Mouse (Mus musculus) kidney, embryonic 15.5 days (tissue): Measurements from ENCODE around the gene Faiml. TPM values are rescaled to one million over a fixed set of nuclear protein-coding genes. Genes with fewer than 3 reads are reported as not detected.

Experiments
- polyA plus RNA-seq: library from polyadenylated mRNA; unstranded; fragments of >200 nt; fragmentation: Nextera tagmentation; extraction: Ambion mirVana; gene quantifications from 2 replicates; pipeline ENCODE4 v1.2.1, GENCODE M21; 2015

Gene Faiml
- polyA plus RNA-seq, 1 experiment from 2014 or later = not detected

Other genes with a start within 250 kb of the Faiml start
- gene Gm1123, start 201.5 kb downstream of the Faiml start, polyA plus RNA-seq = 0.17 and 0.80 TPM in 2 replicates
- gene Pik3cb, start 96.6 kb downstream of the Faiml start, polyA plus RNA-seq = 1.3 and 1.4 TPM in 2 replicates
- 25.8 and 28.1 TPM in 2 replicates for gene Cep70, start 6.1 kb upstream of the Faiml start, polyA plus RNA-seq
- 0.35 and 0.54 TPM in 2 replicates for gene Esyt3, start 121.3 kb upstream of the Faiml start, polyA plus RNA-seq
- 10.6 and 11.4 TPM in 2 replicates for gene Mras, start 200.1 kb upstream of the Faiml start, polyA plus RNA-seq
- 0.30 TPM in 1 of 2 replicates, not detected in the other for gene Nme9, start 214.2 kb upstream of the Faiml start, polyA plus RNA-seq